20 mouse cellular contexts compared by ENCODE assay signal in genomic region chr12:108365868-108366267, GRCm38 (mm10). TPM values are rescaled to one million over a fixed set of nuclear protein-coding genes. Genes with fewer than 3 reads are reported as not detected.
DNase-seq lines count a peak whose midpoint lies in the region; ATAC-seq and TF ChIP-seq lines count a peak whose summit lies in the region.
"Had no signal": no experiment of that assay in that cellular context is flagged by ENCODE, and none has a peak within 500 bp of the region (broad histone marks: within the 10 kb centered on the region; RNA-seq: fewer than 3 reads in every experiment).

No protein-coding gene starts in this region.

- no peaks in the 10 kb centered on the region for H3K9me3 ChIP-seq in lung, embryonic 15.5 days
- no peaks in the 10 kb centered on the region for H3K9me3 ChIP-seq in stomach, embryonic 14.5 days (ENCODE audit: control insufficient read depth, low read depth, low read length)
- H3K9me3 ChIP-seq: forebrain, embryonic 12.5 days; heart, embryonic 13.5 days; limb, embryonic 12.5 days; liver, embryonic 15.5 days; midbrain, embryonic 13.5 days; neural tube, embryonic 13.5 days had no signal

- H3K9ac ChIP-seq in lung, embryonic 15.5 days, result no peak overlapping the region
- H3K9ac ChIP-seq in stomach, embryonic 14.5 days (replicated peaks; ENCODE audit: low read depth, low read length), result no peak overlapping the region
- H3K9ac ChIP-seq: forebrain, embryonic 12.5 days; limb, embryonic 12.5 days; liver, embryonic 15.5 days; midbrain, embryonic 13.5 days; neural tube, embryonic 13.5 days had no signal

- DNase-seq in gastrocnemius, adult 2 months, result no peak
- no peak for DNase-seq in gastrocnemius, postnatal 25 days
- DNase-seq in lung, postnatal 25 days (ENCODE audit: low spot score), result no peak
- no peak for DNase-seq in right cerebral cortex, postnatal 4 days
- DNase-seq in kidney, postnatal 36 days, result no peak
- DNase-seq: B cell, adult 2 months; thymus, adult 18-20 months; thymus, postnatal 25 days had no signal

- H3K4me3 ChIP-seq in gastrocnemius, adult 2 months, result no peak overlapping the region
- H3K4me3 ChIP-seq in lung, embryonic 15.5 days, result no peak overlapping the region
- H3K4me3 ChIP-seq in stomach, embryonic 14.5 days (ENCODE audit: low read depth, low read length), result no peak overlapping the region
- H3K4me3 ChIP-seq: erythroblast, embryonic 14.5 days; forebrain, embryonic 12.5 days; heart, embryonic 13.5 days; limb, embryonic 12.5 days; liver, embryonic 15.5 days; midbrain, embryonic 13.5 days; neural tube, embryonic 13.5 days had no signal

- H3K27ac ChIP-seq in gastrocnemius, adult 2 months, result peak overlapping the region; percentile 62
- H3K27ac ChIP-seq in lung, embryonic 15.5 days, result peak overlapping the region; percentile 65
- peak overlapping the region; percentile 44; the same call in 1 of the 2 replicates for H3K27ac ChIP-seq in stomach, embryonic 14.5 days (ENCODE audit: low read length)
- H3K27ac ChIP-seq: forebrain, embryonic 12.5 days; heart, embryonic 13.5 days; hindbrain, postnatal 0 days; limb, embryonic 12.5 days; liver, embryonic 15.5 days; macrophage; midbrain, embryonic 13.5 days; neural tube, embryonic 13.5 days had no signal

- H3K4me2 ChIP-seq in lung, embryonic 15.5 days, result no peak overlapping the region
- H3K4me2 ChIP-seq in stomach, embryonic 14.5 days (replicated peaks; ENCODE audit: low read depth, low read length), result no peak overlapping the region
- H3K4me2 ChIP-seq: forebrain, embryonic 12.5 days; heart, embryonic 13.5 days; limb, embryonic 12.5 days; liver, embryonic 15.5 days; midbrain, embryonic 13.5 days; neural tube, embryonic 13.5 days had no signal

- H3K27me3 ChIP-seq in lung, embryonic 15.5 days, result no peaks in the 10 kb centered on the region
- H3K27me3 ChIP-seq in stomach, embryonic 14.5 days (ENCODE audit: control insufficient read depth, insufficient read depth, low read length), result no peaks in the 10 kb centered on the region
- H3K27me3 ChIP-seq: forebrain, embryonic 12.5 days; heart, embryonic 13.5 days; limb, embryonic 12.5 days; liver, embryonic 15.5 days; midbrain, embryonic 13.5 days; neural tube, embryonic 13.5 days had no signal

- no peaks in the 10 kb centered on the region for H3K36me3 ChIP-seq in lung, embryonic 15.5 days
- H3K36me3 ChIP-seq in stomach, embryonic 14.5 days (ENCODE audit: control insufficient read depth, insufficient read depth, low read length), result no peaks in the 10 kb centered on the region
- H3K36me3 ChIP-seq: forebrain, embryonic 12.5 days; heart, embryonic 13.5 days; limb, embryonic 12.5 days; liver, embryonic 15.5 days; midbrain, embryonic 13.5 days; neural tube, embryonic 13.5 days had no signal

- WGBS in lung, embryonic 15.5 days, result 28% methylated on average over 7 of the region's 7 CpGs
- 51% methylated on average over 7 of the region's 7 CpGs for WGBS in stomach, embryonic 14.5 days

- intact Hi-C loops in gastrocnemius, adult 2 months (cut with DNase I), result no loop called here

- peaks cover 47% of the 10 kb centered on the region for H3K4me1 ChIP-seq in lung, embryonic 15.5 days
- H3K4me1 ChIP-seq in stomach, embryonic 14.5 days (ENCODE audit: control insufficient read depth, insufficient read depth, low read length), result peaks cover 24% of the 10 kb centered on the region
- H3K4me1 ChIP-seq: liver, embryonic 15.5 days had no signal

- ATAC-seq in lung, embryonic 15.5 days (ENCODE audit: borderline replicate concordance, extremely low read depth, low FRiP score, low TSS enrichment), result no peak
- ATAC-seq in stomach, embryonic 14.5 days (ENCODE audit: insufficient number of reproducible peaks, insufficient read depth, low FRiP score, low read depth), result peak; percentile 31
- ATAC-seq: midbrain, embryonic 13.5 days had no signal

- no peak for TF ChIP-seq CTCF in gastrocnemius, adult 2 months (IDR thresholded peaks at IDR 0.05)

RNA-seq across cellular contexts. Expression of gene Eml1, which starts 4.9 kb away (rescaled TPM):
- 100 to 1,000 TPM in 1 of 2 experiments, 10 to 100 TPM in 1; 93.4 to 111 TPM for total RNA-seq in gastrocnemius, adult 2 months (2021)
- total RNA-seq in gastrocnemius, postnatal 25 days (2021), result 100 to 1,000 TPM in 1 of 2 experiments, 10 to 100 TPM in 1; 84.7 to 109 TPM
- polyA plus RNA-seq in lung, embryonic 15.5 days (2015; fragmentation: Nextera tagmentation; extraction: Ambion mirVana), result 107 and 117 TPM in 2 replicates
- 68.6 and 75.8 TPM in 2 replicates for polyA plus RNA-seq in stomach, embryonic 14.5 days (2014; fragmentation: Nextera tagmentation; extraction: Ambion mirVana)
- total RNA-seq: megakaryocyte-erythroid progenitor cell, adult 5-6 weeks had no signal
- polyA plus RNA-seq: macrophage had no signal

RNA-seq across cellular contexts. Expression of gene Cyp46a1, which starts 31.7 kb away (rescaled TPM):
- under 1 TPM; 0.10 to 0.25 TPM for total RNA-seq in gastrocnemius, adult 2 months (2021)
- under 1 TPM; 0.13 TPM for total RNA-seq in gastrocnemius, postnatal 25 days (2021)
- polyA plus RNA-seq in lung, embryonic 15.5 days (2015; fragmentation: Nextera tagmentation; extraction: Ambion mirVana), result 6.3 and 6.6 TPM in 2 replicates
- polyA plus RNA-seq in stomach, embryonic 14.5 days (2014; fragmentation: Nextera tagmentation; extraction: Ambion mirVana), result 6.5 and 8.7 TPM in 2 replicates
- polyA plus RNA-seq: erythroblast, embryonic 14.5 days; macrophage had no signal

RNA-seq across cellular contexts. Expression of gene Hhipl1, which starts 59.8 kb away (rescaled TPM):
- 1 to 10 TPM in 1 of 2 experiments, under 1 TPM in 1; 0.66 to 1.1 TPM for total RNA-seq in gastrocnemius, adult 2 months (2021)
- under 1 TPM; 0.91 to 0.95 TPM for total RNA-seq in gastrocnemius, postnatal 25 days (2021)
- 0.89 and 1.0 TPM in 2 replicates for polyA plus RNA-seq in lung, embryonic 15.5 days (2015; fragmentation: Nextera tagmentation; extraction: Ambion mirVana)
- polyA plus RNA-seq in stomach, embryonic 14.5 days (2014; fragmentation: Nextera tagmentation; extraction: Ambion mirVana), result 0.69 and 0.72 TPM in 2 replicates
- total RNA-seq: megakaryocyte-erythroid progenitor cell, adult 5-6 weeks had no signal
- polyA plus RNA-seq: erythroblast, embryonic 14.5 days; macrophage had no signal
